Mouse (Mus musculus): Measurements from ENCODE around the gene Iqcf5.
"Not testable (repeated sequence)": the region's sequence is repeated elsewhere in the genome, so short reads cannot be mapped to it uniquely, and the experiment has no call there.

Gene Iqcf5

GRCm38 (mm10) chr9:106481075-106481474 lies 33.3 kb upstream of the Iqcf5 start:
- no peak for DNase-seq (ENCODE audit: low read depth, low spot score)

- no peak for DNase-seq (ENCODE audit: low read depth, low spot score)
Measured at GRCm38 (mm10) chr9:106481676-106482075, 32.7 kb upstream of the Iqcf5 start.

- DNase-seq (ENCODE audit: low read depth, low spot score), result no peak
Measured at GRCm38 (mm10) chr9:106482578-106483115, 31.7 kb upstream of the Iqcf5 start.

GRCm38 (mm10) chr9:106483136-106483535 lies 31.2 kb upstream of the Iqcf5 start:
- no peak for DNase-seq (ENCODE audit: low read depth, low spot score)

GRCm38 (mm10) chr9:106483606-106484005 lies 30.8 kb upstream of the Iqcf5 start:
- DNase-seq (ENCODE audit: low read depth, low spot score), result no peak

GRCm38 (mm10) chr9:106485076-106485475 lies 29.3 kb upstream of the Iqcf5 start:
- no peak for DNase-seq (ENCODE audit: low read depth, low spot score)

GRCm38 (mm10) chr9:106487602-106488001 lies 26.8 kb upstream of the Iqcf5 start:
- DNase-seq (ENCODE audit: low read depth, low spot score), result not testable (repeated sequence)

- DNase-seq (ENCODE audit: low read depth, low spot score), result no peak
Measured at GRCm38 (mm10) chr9:106499667-106500066, 14.7 kb upstream of the Iqcf5 start, which contains the start of gene Iqcf1. Gene Iqcf1, plus strand, starts transcription at chr9:106499967.

- DNase-seq (ENCODE audit: low read depth, low spot score), result no peak
Measured at GRCm38 (mm10) chr9:106501846-106502245, 12.5 kb upstream of the Iqcf5 start.

GRCm38 (mm10) chr9:106504246-106504645 lies 10.1 kb upstream of the Iqcf5 start:
- DNase-seq (ENCODE audit: low read depth, low spot score), result no peak

GRCm38 (mm10) chr9:106509356-106509755 lies 5.0 kb upstream of the Iqcf5 start:
- peak; percentile 53 for DNase-seq (ENCODE audit: low read depth, low spot score)

- peak; percentile 55 for DNase-seq (ENCODE audit: low read depth, low spot score)
Measured at GRCm38 (mm10) chr9:106512729-106513450, 1.5 kb upstream of the Iqcf5 start.

GRCm38 (mm10) chr9:106513566-106513965 lies 807 bp upstream of the Iqcf5 start:
- no peak for DNase-seq (ENCODE audit: low read depth, low spot score)

GRCm38 (mm10) chr9:106519433-106519832 lies 5.1 kb downstream of the Iqcf5 start:
- peak; percentile 5 for DNase-seq (ENCODE audit: low read depth, low spot score)

GRCm38 (mm10) chr9:106519909-106520308 lies 5.5 kb downstream of the Iqcf5 start:
- no peak for DNase-seq (ENCODE audit: low read depth, low spot score)

GRCm38 (mm10) chr9:106531833-106532232 lies 17.5 kb downstream of the Iqcf5 start:
- peak; percentile 83 for DNase-seq (ENCODE audit: low read depth, low spot score)

- DNase-seq (ENCODE audit: low read depth, low spot score), result no peak
Measured at GRCm38 (mm10) chr9:106534296-106534695, 19.9 kb downstream of the Iqcf5 start.

GRCm38 (mm10) chr9:106534975-106535374 lies 20.6 kb downstream of the Iqcf5 start:
- peak; percentile 75 for DNase-seq (ENCODE audit: low read depth, low spot score)

- DNase-seq (ENCODE audit: low read depth, low spot score), result no peak
Measured at GRCm38 (mm10) chr9:106561531-106561930, 47.2 kb downstream of the Iqcf5 start, which contains the start of gene Iqcf3. Gene Iqcf3, minus strand, starts transcription at chr9:106561631.

GRCm38 (mm10) chr9:106562291-106562690 lies 47.9 kb downstream of the Iqcf5 start:
- no peak for DNase-seq (ENCODE audit: low read depth, low spot score)

GRCm38 (mm10) chr9:106564025-106564424 lies 49.7 kb downstream of the Iqcf5 start:
- DNase-seq (ENCODE audit: low read depth, low spot score), result peak; percentile 58
